Mouse (Mus musculus) intestine, embryonic 15.5 days (tissue): ENCODE data around the gene Nanos3. TPM values are rescaled to one million over a fixed set of nuclear protein-coding genes. Genes with fewer than 3 reads are reported as not detected.
A peak's percentile ranks its signal among the peaks of the same experiment; 100 is the strongest.

Experiments used
- ATAC-seq: fragments of 200-750 bp; cut with Nextera tagmentation; 2 replicates; pipeline ENCODE4 v1.8.0; 2017; ENCODE audit warnings: moderate TSS enrichment, moderate library complexity
- H3K27ac ChIP-seq: fragments of 300-500 bp; sonication (generic); 2 replicates; pipeline ENCODE4 v1.5.1; 2015; ENCODE audit warnings: mild to moderate bottlenecking, inconsistent platforms
- H3K27me3 ChIP-seq: fragments of 300-500 bp; sonication (generic); replicated peaks from 2 replicates; pipeline ENCODE4 v1.6.1; 2015; ENCODE audit warnings: inconsistent platforms
- H3K36me3 ChIP-seq: fragments of 300-500 bp; sonication (generic); 2 replicates; pipeline ENCODE4 v1.6.1; 2015; ENCODE audit warnings: inconsistent platforms
- H3K4me1 ChIP-seq: fragments of 300-500 bp; sonication (generic); replicated peaks from 2 replicates; pipeline ENCODE4 v1.6.1; 2015; ENCODE audit warnings: inconsistent platforms
- H3K4me2 ChIP-seq: fragments of 300-500 bp; sonication (generic); replicated peaks from 2 replicates; pipeline ENCODE4 v1.6.1; 2015; ENCODE audit warnings: mild to moderate bottlenecking, inconsistent platforms
- H3K4me3 ChIP-seq: fragments of 300-500 bp; sonication (generic); replicated peaks from 2 replicates; pipeline ENCODE4 v1.5.1; 2015; ENCODE audit warnings: inconsistent platforms
- H3K9ac ChIP-seq: fragments of 300-500 bp; sonication (generic); 2 replicates; pipeline ENCODE4 v1.6.1; 2015; ENCODE audit warnings: inconsistent platforms
- H3K9me3 ChIP-seq: fragments of 300-500 bp; sonication (generic); 2 replicates; pipeline ENCODE4 v1.6.1; 2016; ENCODE audit warnings: inconsistent platforms
- WGBS: fragments of 180-500 bp; shearing (Covaris S2); methylation state at CpG from one replicate; pipeline ENCODE4 v1.1.7; 2015; 5-methylcytosine and 5-hydroxymethylcytosine counted together
- polyA plus RNA-seq: library from polyadenylated mRNA; unstranded; fragments of >200 nt; fragmentation: Nextera tagmentation; extraction: Ambion mirVana; gene quantifications from 2 replicates; pipeline ENCODE4 v1.2.1, GENCODE M21; 2015

Gene Nanos3
- polyA plus RNA-seq, 1 experiment from 2014 or later, result 2.5 TPM

GRCm38 (mm10) chr8:84173861-84174260, 11.2 kb downstream of the Nanos3 start:
- H3K4me2 ChIP-seq, result no peak overlapping the region
- H3K27ac ChIP-seq, result no peak overlapping the region
- no peaks in the 10 kb centered on the region for H3K27me3 ChIP-seq
- 0 out of 2 replicates have a peak, but pooled peaks cover 9% of the 10 kb centered on the region for H3K4me1 ChIP-seq
- no peak overlapping the region for H3K4me3 ChIP-seq
- no peak overlapping the region for H3K9ac ChIP-seq
- peaks cover 17% of the 10 kb centered on the region for H3K36me3 ChIP-seq
- WGBS, result 92% methylated on average over 6 of the region's 6 CpGs
- no peaks in the 10 kb centered on the region for H3K9me3 ChIP-seq
- ATAC-seq, result no peak

DNA sequence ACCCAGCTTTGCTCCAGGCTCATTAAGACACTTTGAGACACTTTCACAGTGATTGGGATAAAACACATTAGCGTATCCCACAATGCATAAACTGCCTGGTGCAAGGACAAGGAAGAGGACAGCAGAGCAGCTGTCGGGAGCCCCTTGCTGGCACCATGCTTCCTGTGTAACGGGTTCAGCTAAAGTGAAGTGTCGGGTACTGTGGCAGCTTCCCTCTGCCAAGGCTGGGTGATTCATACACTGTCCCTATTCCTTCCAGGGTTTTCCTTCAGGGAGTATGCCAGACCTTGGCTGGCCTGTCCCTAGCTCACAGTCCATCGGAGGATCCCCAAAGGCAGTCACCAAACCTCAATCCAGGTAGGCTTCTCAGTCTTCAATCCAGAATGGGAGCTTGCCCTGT, 14.9 kb downstream of the Nanos3 start:
- Histone ChIP-seq H3K27me3 (no peaks in the 10 kb centered on the region), H3K4me2 (no peak overlapping the region), H3K27ac (no peak overlapping the region), H3K4me3 (no peak overlapping the region), H3K9me3 (no peaks in the 10 kb centered on the region), H3K36me3 (peaks cover 17% of the 10 kb centered on the region), H3K4me1 (no peaks in the 10 kb centered on the region), H3K9ac (no peak overlapping the region)
- 90% methylated on average over 5 of the region's 5 CpGs for whole genome bisulfite sequencing
- ATAC-seq, result no peak

GRCm38 (mm10) chr8:84167696-84168095, 17.3 kb downstream of the Nanos3 start:
- H3K27ac ChIP-seq, result no peak overlapping the region
- H3K4me2 ChIP-seq, result no peak overlapping the region
- H3K4me1 ChIP-seq, result no peaks in the 10 kb centered on the region
- H3K4me3 ChIP-seq, result no peak overlapping the region
- H3K36me3 ChIP-seq, result peaks cover 15% of the 10 kb centered on the region
- WGBS, result 73% methylated on average over 2 of the region's 2 CpGs
- ATAC-seq, result no peak
- no peak overlapping the region for H3K9ac ChIP-seq
- no peaks in the 10 kb centered on the region for H3K9me3 ChIP-seq
- H3K27me3 ChIP-seq, result no peaks in the 10 kb centered on the region

DNA sequence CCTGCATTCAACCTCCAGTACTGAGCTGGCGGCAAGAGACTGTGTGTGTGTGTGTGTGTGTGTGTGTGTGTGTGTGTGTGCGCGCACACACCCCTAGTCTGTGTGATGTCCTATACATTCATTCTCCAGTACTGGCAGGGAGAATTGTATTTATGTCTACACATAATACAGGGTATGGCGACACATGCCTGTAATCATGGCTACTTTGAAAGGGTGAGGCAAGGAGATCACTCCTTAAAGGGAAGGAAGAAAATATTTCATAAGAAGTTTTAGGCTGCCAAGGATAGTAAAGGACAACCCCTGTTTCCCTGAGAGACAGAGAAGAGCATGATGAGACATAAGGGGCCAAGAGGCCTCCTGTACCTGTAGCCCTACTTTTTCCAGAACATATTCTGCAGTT, 27.4 kb downstream of the Nanos3 start:
- Histone ChIP-seq H3K9me3 (no peaks in the 10 kb centered on the region), H3K9ac (no peak overlapping the region), H3K4me1 (no peaks in the 10 kb centered on the region), H3K27ac (no peak overlapping the region), H3K4me2 (no peak overlapping the region), H3K36me3 (no peaks in the 10 kb centered on the region), H3K27me3 (no peaks in the 10 kb centered on the region), H3K4me3 (no peak overlapping the region)
- no peak for ATAC-seq
- WGBS, result 93% methylated on average over 4 of the region's 4 CpGs

DNA sequence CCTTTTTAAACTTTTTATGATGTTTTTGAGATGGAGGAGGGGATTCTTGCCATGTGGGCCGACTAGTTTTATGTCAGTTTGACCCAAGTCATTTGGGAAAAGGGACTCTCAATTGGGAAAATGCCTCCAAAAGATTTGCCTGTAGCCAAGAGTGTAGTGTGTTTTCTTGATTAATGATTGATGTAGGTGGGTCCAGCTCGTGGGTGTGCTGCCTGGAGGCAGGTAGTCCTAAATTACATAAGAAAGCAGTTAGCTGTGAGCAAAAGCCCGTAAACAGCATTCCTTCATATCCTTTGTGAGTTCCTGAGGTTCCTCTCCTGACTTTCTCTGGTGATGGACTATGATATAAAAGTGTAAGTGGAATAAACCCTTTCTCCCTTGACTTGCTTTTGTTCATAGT, 35.8 kb downstream of the Nanos3 start:
- no peak overlapping the region for H3K4me2 ChIP-seq
- no peak overlapping the region for H3K27ac ChIP-seq
- H3K4me3 ChIP-seq, result no peak overlapping the region
- H3K4me1 ChIP-seq, result peaks cover 15% of the 10 kb centered on the region
- peaks cover under 1% of the 10 kb centered on the region; the same call in 1 of the 2 replicates for H3K36me3 ChIP-seq
- no peak overlapping the region for H3K9ac ChIP-seq
- WGBS, result 44% methylated on average over 3 of the region's 3 CpGs
- no peak for ATAC-seq
- no peaks in the 10 kb centered on the region for H3K27me3 ChIP-seq
- no peaks in the 10 kb centered on the region for H3K9me3 ChIP-seq

- Histone ChIP-seq H3K4me1 (peaks cover 15% of the 10 kb centered on the region), H3K27ac (no peak overlapping the region), H3K4me2 (peak overlapping the region; percentile 93), H3K27me3 (no peaks in the 10 kb centered on the region), H3K9me3 (no peaks in the 10 kb centered on the region), H3K36me3 (peaks cover 8% of the 10 kb centered on the region), H3K4me3 (peak overlapping the region; percentile 81; the same call in 1 of the 2 replicates), H3K9ac (no peak overlapping the region)
- ATAC-seq, result no peak
- 85% methylated on average over 5 of the region's 5 CpGs for WGBS
Measured at GRCm38 (mm10) chr8:84148531-84148850, 36.5 kb downstream of the Nanos3 start.

DNA sequence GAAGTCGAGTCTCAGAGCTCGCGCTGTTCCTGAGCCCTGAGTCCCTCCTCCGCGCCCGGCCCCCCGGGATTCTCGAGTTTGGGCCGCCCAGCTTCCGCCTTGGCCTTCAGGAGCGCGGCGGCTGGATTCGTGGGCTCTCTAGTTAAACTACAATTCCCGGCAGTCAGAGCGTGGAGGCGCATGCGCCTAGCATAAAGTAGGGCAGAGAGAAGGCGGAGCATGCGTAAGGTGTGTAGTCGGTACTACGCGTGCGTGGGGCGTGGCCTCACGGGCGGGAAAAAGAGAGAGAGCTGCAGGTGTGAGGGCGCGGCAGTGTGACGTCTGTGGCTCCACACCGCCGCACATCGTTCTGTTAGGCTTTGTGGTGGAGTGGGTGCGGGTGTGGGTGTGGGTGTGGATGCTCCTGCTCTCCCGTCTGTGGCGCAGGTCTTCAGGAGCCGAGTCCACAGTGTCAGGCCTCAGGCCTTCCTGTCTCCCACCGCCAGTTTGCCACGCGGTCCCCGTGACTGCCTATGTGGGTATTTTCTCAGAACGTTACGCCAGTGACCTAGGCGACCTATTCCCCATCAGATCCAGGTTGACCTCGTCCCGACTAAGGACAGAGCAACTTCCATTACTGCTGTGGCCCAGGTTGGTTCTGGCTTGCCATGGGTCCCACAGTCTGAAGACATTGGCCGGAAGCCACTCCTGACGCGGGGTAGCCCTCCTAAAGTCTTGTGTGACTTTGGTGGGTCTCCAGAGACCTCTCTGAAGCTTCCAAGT, 37.1 kb downstream of the Nanos3 start, which contains the start of the genes Cc2d1a and 4930432K21Rik:
TSS of gene Cc2d1a (minus strand) at position 168 of the 762 bp plus-strand sequence.
TSS of gene 4930432K21Rik (plus strand) at position 257 of the 762 bp plus-strand sequence.
- Histone ChIP-seq H3K9ac (peak within 1 kb of the TSS; percentile 87), H3K4me3 (peak within 1 kb of the TSS; percentile 81), H3K27ac (peak within 1 kb of the TSS; percentile 85), H3K4me2 (peak within 1 kb of the TSS; percentile 93), H3K27me3 (no peaks in the 10 kb centered on the region), H3K36me3 (peaks cover 13% of the 10 kb centered on the region), H3K4me1 (peaks cover 15% of the 10 kb centered on the region), H3K9me3 (no peaks in the 10 kb centered on the region)
- 16% methylated on average over 49 of the region's 49 CpGs for WGBS
- peak; percentile 96 for ATAC-seq

- Histone ChIP-seq H3K27ac (peak overlapping the region; percentile 85), H3K9me3 (no peaks in the 10 kb centered on the region), H3K4me2 (peak overlapping the region; percentile 93), H3K27me3 (no peaks in the 10 kb centered on the region), H3K4me1 (peaks cover 15% of the 10 kb centered on the region), H3K9ac (peak overlapping the region; percentile 87), H3K36me3 (peaks cover 15% of the 10 kb centered on the region), H3K4me3 (peak overlapping the region; percentile 81)
- 4% methylated on average over 14 of the region's 14 CpGs for WGBS
- ATAC-seq, result peak; percentile 90
Measured at GRCm38 (mm10) chr8:84147324-84147766, 37.7 kb downstream of the Nanos3 start.

- no peak overlapping the region for H3K4me2 ChIP-seq
- H3K36me3 ChIP-seq, result peaks cover 28% of the 10 kb centered on the region
- H3K9ac ChIP-seq, result no peak overlapping the region
- no peak overlapping the region for H3K27ac ChIP-seq
- ATAC-seq, result no peak
- H3K27me3 ChIP-seq, result no peaks in the 10 kb centered on the region
- H3K4me1 ChIP-seq, result peaks cover 15% of the 10 kb centered on the region
- H3K4me3 ChIP-seq, result no peak overlapping the region
- H3K9me3 ChIP-seq, result no peaks in the 10 kb centered on the region
- WGBS, result 92% methylated on average over 8 of the region's 8 CpGs
Measured at GRCm38 (mm10) chr8:84144636-84145245, 40.3 kb downstream of the Nanos3 start.

- Histone ChIP-seq H3K4me1 (no peaks in the 10 kb centered on the region), H3K4me2 (no peak overlapping the region), H3K9ac (no peak overlapping the region), H3K9me3 (no peaks in the 10 kb centered on the region), H3K4me3 (no peak overlapping the region), H3K36me3 (peaks cover 56% of the 10 kb centered on the region), H3K27me3 (no peaks in the 10 kb centered on the region), H3K27ac (no peak overlapping the region)
- ATAC-seq, result no peak
- WGBS, result 91% methylated on average over 4 of the region's 4 CpGs
Measured at GRCm38 (mm10) chr8:84140838-84141237, 44.2 kb downstream of the Nanos3 start.

- Histone ChIP-seq H3K27ac (no peak overlapping the region), H3K9me3 (no peaks in the 10 kb centered on the region), H3K27me3 (no peaks in the 10 kb centered on the region), H3K4me2 (no peak overlapping the region), H3K9ac (no peak overlapping the region), H3K4me1 (no peaks in the 10 kb centered on the region), H3K4me3 (no peak overlapping the region), H3K36me3 (peaks cover 70% of the 10 kb centered on the region)
- no peak for ATAC-seq
- WGBS, result 88% methylated on average over 3 of the region's 3 CpGs
Measured at GRCm38 (mm10) chr8:84137848-84138247, 47.2 kb downstream of the Nanos3 start.

DNA sequence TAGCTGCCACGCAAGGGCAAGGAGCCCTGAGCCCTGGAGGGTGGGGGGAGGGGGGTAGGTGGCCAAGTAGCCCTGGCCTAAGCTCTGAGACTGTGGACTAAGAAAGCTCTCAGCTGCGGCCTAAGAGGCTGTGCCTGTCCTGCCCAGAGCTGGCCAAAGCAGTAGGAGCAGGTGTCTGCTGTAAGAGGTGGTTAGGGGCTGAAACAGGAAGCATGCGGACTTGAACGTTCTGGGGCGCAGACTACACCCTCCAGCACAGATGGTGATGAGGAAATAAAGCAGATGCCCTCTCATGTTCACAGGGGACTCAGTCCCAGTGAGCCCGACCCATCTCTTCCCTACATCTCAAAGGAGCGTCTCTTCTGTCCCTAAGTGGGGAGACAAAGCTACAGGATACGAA, 52.8 kb downstream of the Nanos3 start:
- 80% methylated on average over 8 of the region's 8 CpGs for WGBS
- Histone ChIP-seq H3K9ac (no peak overlapping the region), H3K4me1 (no peaks in the 10 kb centered on the region), H3K9me3 (no peaks in the 10 kb centered on the region), H3K27me3 (no peaks in the 10 kb centered on the region), H3K4me2 (no peak overlapping the region), H3K4me3 (no peak overlapping the region), H3K36me3 (peaks cover 44% of the 10 kb centered on the region), H3K27ac (no peak overlapping the region)
- no peak for ATAC-seq
